Mouse (Mus musculus) v-Abl transformed pro-B cells (cell line): ENCODE measurements at regions not wholly inside any gene's neighbourhood (a gene's known extent, or its start where the extent isn't known, plus 50 kb on each side); places are given as distances from the start of the nearest gene placed in this dataset.

Source experiments
- in situ Hi-C, 2 experiments: fragments of 400-800 bp; cut with MboI; formaldehyde crosslinking; loops; one replicate each; pipeline ENCODE4 v1.15.1; 2025; ENCODE audit not compliant: unreplicated experiment in 2 of 2

GRCm38 (mm10) chr8:12062710-12063109, 215.9 kb upstream of the A230072I06Rik start:
- in situ Hi-C loops, result no loop called here

GRCm38 (mm10) chr8:12064664-12065063, 214.0 kb upstream of the A230072I06Rik start:
- in situ Hi-C loops, result no loop called here

DNA sequence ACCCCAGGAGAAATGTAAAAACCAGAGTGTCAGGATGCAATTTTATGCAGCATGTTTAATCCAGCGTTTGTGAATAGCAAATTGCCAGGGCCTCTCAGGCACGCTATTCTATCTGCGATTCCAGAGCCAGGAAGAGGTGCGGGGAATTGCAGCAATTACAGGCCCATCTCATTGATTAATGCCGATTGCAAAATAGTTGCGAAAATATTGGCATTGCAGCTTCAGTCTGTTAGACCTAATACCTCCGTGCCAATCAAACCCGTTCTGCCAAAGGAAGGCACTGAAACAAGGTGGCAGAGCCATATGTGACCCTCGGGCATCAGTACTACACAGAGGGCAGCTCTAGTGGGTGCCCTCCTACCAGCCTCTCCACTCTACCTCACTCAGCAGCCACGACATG, 212.2 kb upstream of the A230072I06Rik start:
- in situ Hi-C loops, result no loop called here

DNA sequence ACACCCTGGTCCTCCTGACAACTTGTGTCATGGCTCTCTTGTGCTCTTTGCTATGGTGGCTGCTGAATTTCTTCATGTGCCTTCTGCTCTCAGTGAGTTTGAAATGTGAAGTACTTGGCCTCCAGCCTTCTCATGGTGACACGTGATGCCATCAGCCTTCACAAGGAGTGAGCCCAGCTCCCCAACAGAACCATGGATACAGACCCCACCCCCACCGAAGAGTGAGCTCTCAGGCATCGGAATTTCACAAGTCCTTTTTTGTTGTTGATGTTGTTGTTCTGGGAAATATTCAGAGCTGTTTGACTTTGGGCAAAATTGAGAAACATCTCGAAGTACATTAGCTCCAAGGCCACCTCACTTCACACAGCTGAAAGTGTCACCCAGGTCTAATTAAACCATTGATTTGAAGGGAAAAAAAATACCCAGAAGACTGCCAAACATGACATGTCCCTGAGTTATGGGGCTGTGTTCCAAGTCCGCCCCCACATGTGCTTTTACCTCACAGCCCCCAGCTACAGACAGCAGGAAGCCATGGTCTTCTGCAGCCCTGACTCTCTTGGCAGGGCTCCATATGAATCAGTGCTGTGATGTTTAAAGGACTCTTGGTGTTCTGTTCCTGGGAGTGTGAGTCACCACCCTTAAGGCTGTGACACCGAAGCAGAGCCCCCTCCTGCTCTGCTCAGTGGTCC, 205.2 kb upstream of the A230072I06Rik start:
- in situ Hi-C loops, result no loop called here

DNA sequence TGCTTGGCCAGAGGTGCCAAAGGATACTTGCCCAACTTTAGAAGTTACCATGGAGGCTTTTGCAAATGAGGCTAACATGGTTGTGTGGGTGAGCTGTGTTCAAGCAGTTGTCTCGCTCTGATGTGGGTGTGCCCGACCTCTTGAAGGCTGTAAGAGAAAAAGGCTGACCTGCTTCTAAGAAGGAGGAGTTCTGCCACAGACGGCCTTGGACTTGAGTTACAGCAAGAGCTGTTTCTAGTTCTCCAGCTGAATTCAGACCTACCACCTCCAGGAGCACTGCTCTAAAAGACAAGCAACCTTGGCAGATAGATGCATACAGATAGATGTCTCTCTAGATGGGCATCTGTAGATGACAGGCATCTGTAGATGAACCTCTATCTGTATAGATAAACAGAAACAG, 202.7 kb upstream of the A230072I06Rik start:
- in situ Hi-C loops, result no loop called here

DNA sequence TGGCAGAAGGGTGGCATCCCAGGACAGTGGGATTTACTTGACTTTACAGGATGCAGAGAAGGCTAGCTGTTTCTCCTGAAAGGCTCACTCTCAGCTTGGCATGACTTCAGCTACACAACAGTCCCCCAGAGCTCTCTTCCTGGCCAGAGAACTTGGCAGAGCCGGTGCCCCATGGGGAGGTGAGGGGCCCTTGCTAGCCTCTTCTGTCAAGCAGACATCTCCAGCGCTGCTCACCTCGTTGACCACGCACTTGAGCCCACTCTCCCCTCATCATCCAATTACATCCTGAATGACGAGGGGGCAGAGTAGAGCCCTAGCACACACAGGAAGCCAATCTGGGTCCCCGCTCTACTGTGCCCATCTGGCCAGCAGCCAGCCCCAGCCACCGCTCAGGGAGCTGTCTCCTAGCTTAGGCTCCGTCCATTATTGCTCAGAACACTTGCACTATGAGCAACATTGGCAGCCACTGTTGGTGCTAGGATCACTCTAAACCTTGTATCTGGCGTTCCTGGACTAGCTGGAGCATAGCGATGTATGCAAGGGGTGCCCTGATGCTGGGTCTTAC, 201.7 kb upstream of the A230072I06Rik start:
- in situ Hi-C loops, result no loop called here

- in situ Hi-C loops, result no loop called here
These were observed 200.7 kb upstream of the A230072I06Rik start for GRCm38 (mm10) chr8:12077896-12078295.

GRCm38 (mm10) chr8:12078679-12079566, 199.7 kb upstream of the A230072I06Rik start:
- in situ Hi-C loops, result no loop called here

DNA sequence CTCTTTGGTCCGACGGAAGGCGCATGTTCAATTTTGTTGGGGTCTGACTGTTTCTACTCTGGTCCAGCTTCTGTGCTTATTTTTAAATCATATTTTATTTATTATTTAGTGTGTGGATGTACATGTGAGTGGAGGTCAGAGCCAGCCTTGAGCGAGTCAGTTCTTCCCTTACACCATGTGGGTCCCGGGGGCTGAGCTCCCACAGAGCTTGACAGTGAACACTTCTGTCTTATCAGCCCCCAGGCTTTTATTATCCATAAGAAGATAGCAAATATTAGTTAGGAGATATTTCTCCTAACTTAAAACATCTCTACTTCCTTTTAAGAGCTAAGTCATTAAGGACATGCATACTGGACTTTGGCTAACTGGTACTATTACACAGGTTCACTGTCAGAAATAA, 197.1 kb upstream of the A230072I06Rik start:
- in situ Hi-C loops, result no loop called here

DNA sequence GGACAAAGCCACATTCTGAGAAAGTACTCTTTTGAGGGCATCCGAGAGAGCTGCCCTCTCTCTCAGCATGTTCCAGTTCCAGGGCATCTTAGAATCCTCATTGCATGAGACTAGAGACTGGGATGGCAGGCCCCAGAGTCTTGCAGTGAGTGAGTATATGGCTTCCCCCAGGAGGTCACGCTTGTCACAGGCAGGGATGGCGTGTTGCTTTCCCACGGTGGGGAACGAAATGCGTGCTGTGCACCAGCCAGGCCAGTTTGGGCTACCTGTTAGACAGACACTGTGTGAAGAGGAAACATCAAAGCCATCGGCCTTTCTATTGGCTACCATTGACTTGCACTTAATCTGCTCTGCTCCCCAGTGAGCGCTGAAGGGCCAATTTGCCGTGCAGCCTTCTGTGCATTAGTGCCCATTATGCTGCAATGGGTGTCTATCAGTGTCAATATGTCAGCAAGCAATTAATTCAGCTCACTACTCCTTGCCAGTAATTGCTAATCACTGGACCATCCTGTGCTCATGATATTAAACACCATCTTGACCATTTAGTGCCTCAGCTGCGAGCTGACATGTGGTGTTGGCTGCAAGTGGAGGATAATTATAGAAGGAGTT, 191.3 kb upstream of the A230072I06Rik start:
- in situ Hi-C loops, result no loop called here

GRCm38 (mm10) chr8:12100145-12100544, 178.5 kb upstream of the A230072I06Rik start:
- in situ Hi-C loops, result no loop called here

DNA sequence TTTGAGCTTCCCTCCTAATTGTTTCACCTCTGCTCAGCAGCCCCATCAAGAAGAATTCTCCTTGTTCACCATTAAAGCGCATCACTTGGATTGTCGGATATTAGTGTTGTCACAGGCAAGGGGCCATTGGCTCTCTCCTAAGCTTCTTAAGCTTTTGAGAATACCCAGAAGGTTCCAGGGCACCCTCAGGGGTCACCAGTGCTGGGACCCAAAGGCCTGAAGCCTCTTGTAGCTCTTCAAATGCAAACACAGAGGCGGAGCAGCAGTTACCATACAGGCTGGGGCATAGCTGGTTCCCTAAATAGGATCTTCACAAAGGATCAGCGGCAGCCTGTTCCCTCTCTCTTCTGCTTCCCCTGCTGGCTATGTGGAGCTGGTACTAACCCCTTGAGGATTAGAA, 175.3 kb upstream of the A230072I06Rik start:
- in situ Hi-C loops, result no loop called here

- in situ Hi-C loops, result no loop called here
These were observed 173.3 kb upstream of the A230072I06Rik start for GRCm38 (mm10) chr8:12105106-12105901.

GRCm38 (mm10) chr8:12108578-12108977, 170.0 kb upstream of the A230072I06Rik start:
- in situ Hi-C loops, result no loop called here

- in situ Hi-C loops, result no loop called here
These were observed 167.0 kb upstream of the A230072I06Rik start for GRCm38 (mm10) chr8:12111626-12112025.

DNA sequence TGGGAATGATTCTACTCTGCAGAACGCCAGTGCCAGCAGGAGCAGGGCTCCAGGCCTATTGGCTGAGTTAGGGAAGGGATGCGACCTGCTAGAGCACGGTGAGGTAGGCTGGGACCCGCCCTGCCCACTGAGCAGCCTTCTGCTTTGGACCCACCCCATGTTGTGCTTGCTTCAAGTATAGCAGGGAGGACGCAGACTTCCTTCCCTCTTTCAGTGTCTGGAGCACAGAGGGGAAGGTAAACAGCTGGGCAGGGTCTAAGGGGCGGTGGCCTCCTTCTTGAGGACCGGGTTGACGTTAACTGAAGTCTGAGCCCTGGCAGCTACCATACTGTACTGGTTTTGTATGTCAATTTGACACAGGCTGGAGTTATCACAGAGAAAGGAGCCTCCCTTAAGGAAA, 165.6 kb upstream of the A230072I06Rik start:
- in situ Hi-C loops, result no loop called here

- in situ Hi-C loops, result no loop called here
These were observed 152.1 kb upstream of the A230072I06Rik start for GRCm38 (mm10) chr8:12126374-12127001.

DNA sequence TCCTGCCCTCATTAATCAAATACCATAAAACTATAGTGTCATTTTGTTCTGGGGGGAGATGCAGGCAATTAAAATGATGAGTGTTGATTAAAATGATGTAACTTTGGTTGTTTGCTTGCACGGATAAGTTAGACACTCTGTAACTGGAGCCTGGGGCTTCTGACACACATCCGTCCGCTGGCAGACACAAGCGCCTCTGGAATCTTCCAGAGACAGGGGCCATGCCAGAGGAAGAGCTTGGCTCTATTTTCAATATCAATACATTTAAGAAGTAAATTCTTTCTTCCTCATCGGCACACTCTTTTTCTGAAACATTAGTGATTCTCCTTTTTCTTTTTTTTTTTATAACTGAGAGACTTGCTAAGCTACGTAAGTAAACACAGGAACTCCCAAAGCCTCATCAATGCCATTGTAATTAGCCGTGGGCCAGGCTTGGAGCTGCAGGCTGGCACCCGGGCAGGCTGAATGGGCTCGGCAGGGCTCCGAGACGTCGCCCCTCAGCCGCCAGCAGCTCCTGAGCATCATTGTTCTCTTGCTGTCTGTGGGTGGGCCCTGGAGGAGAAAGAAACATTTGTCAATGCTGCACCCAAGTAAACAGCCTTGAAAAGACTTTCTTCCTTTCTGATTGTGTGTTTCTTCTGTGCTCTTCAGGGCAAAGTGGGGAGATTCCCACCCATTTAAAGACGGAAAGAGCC, 151.4 kb upstream of the A230072I06Rik start:
- in situ Hi-C loops, result no loop called here

GRCm38 (mm10) chr8:12127801-12128490, 150.7 kb upstream of the A230072I06Rik start:
- in situ Hi-C loops, result no loop called here
